ENCODE assay signal across 41 mouse cellular contexts in the genomic region with DNA sequence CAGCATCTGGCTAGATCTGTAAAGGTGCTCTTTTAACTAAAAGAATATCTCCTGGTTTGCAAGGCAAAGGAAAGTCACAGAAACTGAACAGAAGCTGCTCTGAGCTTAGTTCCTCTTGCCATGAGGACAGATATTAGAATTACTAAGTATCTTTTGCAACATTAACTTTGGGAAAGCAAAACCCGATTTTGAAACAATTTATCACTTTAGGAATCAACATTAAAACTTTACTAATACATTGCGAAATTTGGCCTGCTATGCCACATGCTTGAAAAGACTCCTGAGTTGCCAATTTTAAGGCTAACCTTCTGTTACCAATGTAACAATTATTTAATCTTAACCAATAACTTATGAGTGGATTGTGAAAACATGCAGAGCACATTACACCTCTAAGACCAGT. TPM values are rescaled to one million over a fixed set of nuclear protein-coding genes. Genes with fewer than 3 reads are reported as not detected.
"Had no signal": no experiment of that assay in that cellular context is flagged by ENCODE, and none has a peak within 500 bp of the region (broad histone marks: within the 10 kb centered on the region; RNA-seq: fewer than 3 reads in every experiment).

No protein-coding gene starts in this region.

RNA-seq across cellular contexts. Expression of gene Rdh16, which starts 20.9 kb away (rescaled TPM):
- total RNA-seq: heart, postnatal 10 days; heart, postnatal 14 days; heart, postnatal 25 days; heart, postnatal 36 days; heart, postnatal 4 days; hematopoietic stem cell, adult 5-6 weeks had no signal
- polyA plus RNA-seq: heart, embryonic 10.5 days; heart, embryonic 11.5 days; heart, embryonic 12.5 days; heart, embryonic 13.5 days; heart, embryonic 14.5 days; heart, embryonic 15.5 days; heart, embryonic 16.5 days; heart, postnatal 0 days; hindbrain, embryonic 10.5 days; hindbrain, embryonic 11.5 days; hindbrain, embryonic 12.5 days; hindbrain, embryonic 13.5 days; hindbrain, embryonic 14.5 days; hindbrain, embryonic 15.5 days; hindbrain, embryonic 16.5 days; inflammation-experienced regulatory T-cells, adult 6 months; intestine, embryonic 14.5 days; intestine, embryonic 15.5 days; intestine, embryonic 16.5 days had no signal

RNA-seq across cellular contexts. Expression of gene Rdh19, which starts 27.9 kb away (rescaled TPM):
- total RNA-seq: heart, postnatal 10 days; heart, postnatal 14 days; heart, postnatal 25 days; heart, postnatal 36 days; heart, postnatal 4 days; hematopoietic stem cell, adult 5-6 weeks; hindbrain, postnatal 0 days; layer of hippocampus, adult 18-20 months; layer of hippocampus, adult 2 months; layer of hippocampus, adult 8-10 months; layer of hippocampus, postnatal 10 days; layer of hippocampus, postnatal 14 days; layer of hippocampus, postnatal 25 days; layer of hippocampus, postnatal 36 days; left cerebral cortex, adult 18-20 months; left cerebral cortex, adult 2 months had no signal
- polyA plus RNA-seq: heart, embryonic 10.5 days; heart, embryonic 11.5 days; heart, embryonic 12.5 days; heart, embryonic 13.5 days; heart, embryonic 14.5 days; heart, embryonic 15.5 days; heart, embryonic 16.5 days; heart, postnatal 0 days; hindbrain, embryonic 10.5 days; hindbrain, embryonic 11.5 days; hindbrain, embryonic 12.5 days; hindbrain, embryonic 13.5 days; hindbrain, embryonic 14.5 days; hindbrain, embryonic 15.5 days; hindbrain, embryonic 16.5 days; hindbrain, postnatal 0 days; inflammation-experienced regulatory T-cells, adult 6 months; intestine, embryonic 14.5 days; intestine, embryonic 15.5 days; intestine, embryonic 16.5 days; intestine, postnatal 0 days; kidney, embryonic 14.5 days; large intestine, adult 2 months had no signal

RNA-seq across cellular contexts. Expression of gene Rdh16f2, which starts 44.5 kb away (rescaled TPM):
- total RNA-seq: heart, postnatal 10 days; heart, postnatal 14 days; heart, postnatal 25 days; heart, postnatal 36 days; heart, postnatal 4 days; hematopoietic stem cell, adult 5-6 weeks; hindbrain, postnatal 0 days; layer of hippocampus, adult 18-20 months; layer of hippocampus, adult 2 months; layer of hippocampus, adult 8-10 months; layer of hippocampus, postnatal 10 days; layer of hippocampus, postnatal 14 days; layer of hippocampus, postnatal 25 days; layer of hippocampus, postnatal 36 days; left cerebral cortex, adult 18-20 months; left cerebral cortex, adult 2 months had no signal
- polyA plus RNA-seq: heart, embryonic 10.5 days; heart, embryonic 11.5 days; heart, embryonic 12.5 days; heart, embryonic 13.5 days; heart, embryonic 14.5 days; heart, embryonic 15.5 days; heart, embryonic 16.5 days; heart, postnatal 0 days; hindbrain, embryonic 10.5 days; hindbrain, embryonic 11.5 days; hindbrain, embryonic 12.5 days; hindbrain, embryonic 13.5 days; hindbrain, embryonic 14.5 days; hindbrain, embryonic 15.5 days; hindbrain, embryonic 16.5 days; hindbrain, postnatal 0 days; inflammation-experienced regulatory T-cells, adult 6 months; kidney, embryonic 14.5 days had no signal

RNA-seq across cellular contexts. Expression of gene Rdh9, which starts 45.6 kb away (rescaled TPM):
- total RNA-seq: heart, postnatal 14 days; heart, postnatal 25 days; layer of hippocampus, postnatal 14 days had no signal
- polyA plus RNA-seq: heart, embryonic 11.5 days; hindbrain, embryonic 10.5 days; hindbrain, embryonic 11.5 days; intestine, embryonic 16.5 days; kidney, embryonic 15.5 days; kidney, embryonic 16.5 days; kidney, postnatal 0 days had no signal
